In the genomic region with DNA sequence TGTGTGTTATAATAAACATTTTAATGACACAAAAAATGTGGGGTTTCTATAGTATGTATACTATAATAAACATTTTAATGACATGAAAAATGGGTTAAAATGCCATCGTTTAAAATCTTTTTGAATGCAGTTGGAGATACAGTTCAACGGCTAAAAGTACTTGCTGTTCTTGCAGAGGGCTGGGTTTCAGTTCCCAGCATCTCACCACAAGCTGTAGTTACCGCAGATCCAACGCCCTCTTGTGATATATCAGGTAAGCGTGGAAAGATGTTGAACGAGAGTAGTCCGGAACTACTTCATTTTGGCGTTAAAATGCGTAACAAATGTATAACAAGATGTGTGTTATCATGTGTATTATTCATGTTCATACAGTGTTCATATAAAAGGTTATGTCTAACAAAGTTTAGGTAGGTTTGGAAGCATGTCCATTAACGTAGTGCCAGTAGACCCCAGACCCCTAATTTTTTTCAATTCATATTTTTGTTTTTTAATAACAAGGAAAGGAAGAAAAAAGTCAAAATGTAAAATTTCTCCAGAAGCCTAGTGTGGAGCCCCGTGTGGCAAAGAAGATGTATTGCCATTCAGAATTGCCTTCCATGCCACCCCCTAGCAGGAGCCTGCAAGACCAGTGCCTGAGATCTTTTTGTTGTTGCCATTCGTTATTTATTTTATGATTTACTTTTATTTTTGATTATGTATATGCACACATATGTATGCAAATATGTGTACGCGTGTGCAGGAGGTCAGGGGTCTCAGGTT, we compare ENCODE assay signal across 8 mouse cellular contexts. TPM values are rescaled to one million over a fixed set of nuclear protein-coding genes. Genes with fewer than 3 reads are reported as not detected.
DNase-seq lines count a peak whose midpoint lies in the region; ATAC-seq and TF ChIP-seq lines count a peak whose summit lies in the region.

No protein-coding gene starts in this region.

- H3K9ac ChIP-seq in hindbrain, embryonic 13.5 days, result no peak overlapping the region
- H3K9ac ChIP-seq in midbrain, postnatal 0 days (replicated peaks; ENCODE audit: low read length, poor library complexity, severe bottlenecking), result peak overlapping the region; percentile 95; the same call in 1 of the 2 replicates

- peaks cover 14% of the 10 kb centered on the region for H3K36me3 ChIP-seq in hindbrain, embryonic 13.5 days
- peaks cover 14% of the 10 kb centered on the region for H3K36me3 ChIP-seq in midbrain, postnatal 0 days (ENCODE audit: insufficient read depth, low read length)
- peaks cover 12% of the 10 kb centered on the region for H3K36me3 ChIP-seq in thymus, adult 2 months (ENCODE audit: control insufficient read depth, insufficient read depth, low read length)

- no peaks in the 10 kb centered on the region for H3K9me3 ChIP-seq in hindbrain, embryonic 13.5 days
- H3K9me3 ChIP-seq in midbrain, postnatal 0 days (ENCODE audit: low read length), result no peaks in the 10 kb centered on the region

- peak overlapping the region; percentile 80 for H3K4me3 ChIP-seq in left cerebral cortex, adult 2 months
- peak overlapping the region; percentile 84 for H3K4me3 ChIP-seq in hindbrain, embryonic 13.5 days
- H3K4me3 ChIP-seq in midbrain, postnatal 0 days (ENCODE audit: low read depth, low read length), result peak overlapping the region; percentile 83
- H3K4me3 ChIP-seq in thymus, adult 2 months (ENCODE audit: control insufficient read depth, insufficient read depth, low read length), result no peak overlapping the region

- H3K27ac ChIP-seq in left cerebral cortex, adult 2 months, result no peak overlapping the region
- H3K27ac ChIP-seq in hindbrain, embryonic 13.5 days, result no peak overlapping the region
- no peak overlapping the region for H3K27ac ChIP-seq in midbrain, postnatal 0 days (ENCODE audit: low read depth, low read length)
- H3K27ac ChIP-seq in thymus, adult 2 months (ENCODE audit: control insufficient read depth, insufficient read depth, low read length), result no peak overlapping the region

- DNase-seq in left cerebral cortex, adult 2 months (ENCODE audit: extremely low spot score in 1 of 2, low spot score in 2 of 2), result no peak
- DNase-seq in left cerebral cortex, postnatal 14 days (ENCODE audit: low spot score in 2 of 2), result no peak
- DNase-seq in brain, embryonic 14.5 days (ENCODE audit: low read depth), result peak; percentile 40
- DNase-seq in midbrain, postnatal 0 days (ENCODE audit: low spot score), result no peak
- DNase-seq in adrenal gland, adult 2 months, result no peak
- no peak for DNase-seq in thymus, adult 2 months
- no peak for DNase-seq in thymus, postnatal 25 days

- WGBS in hindbrain, embryonic 13.5 days, result 46% methylated on average over 14 of the region's 14 CpGs
- WGBS in midbrain, postnatal 0 days, result 39% methylated on average over 14 of the region's 14 CpGs
- WGBS in thymus, adult 2 months, result 44% methylated on average over 14 of the region's 14 CpGs

- TF ChIP-seq POLR2A in brain, embryonic 14.5 days (IDR thresholded peaks at IDR 0.05; ENCODE audit: borderline replicate concordance, extremely low read depth, insufficient read depth, insufficient read length, poor library complexity, severe bottlenecking), result no peak
- no peak for TF ChIP-seq POLR2A in thymus, adult 2 months (IDR thresholded peaks at IDR 0.05; ENCODE audit: control insufficient read depth, extremely low read depth, insufficient read depth, low read length, poor library complexity)

- H3K4me1 ChIP-seq in hindbrain, embryonic 13.5 days (replicated peaks), result peaks cover 12% of the 10 kb centered on the region
- H3K4me1 ChIP-seq in midbrain, postnatal 0 days (ENCODE audit: insufficient read depth, low read length), result 0 out of 2 replicates have a peak, but pooled peaks cover 6% of the 10 kb centered on the region
- H3K4me1 ChIP-seq in thymus, adult 2 months (replicated peaks; ENCODE audit: control insufficient read depth, insufficient read depth, low read length), result peaks cover 14% of the 10 kb centered on the region

- peak; percentile 24; the same call in 1 of the 2 replicates for TF ChIP-seq CTCF in left cerebral cortex, adult 2 months (IDR thresholded peaks at IDR 0.05)
- peak; percentile 23; the same call in 1 of the 2 replicates for TF ChIP-seq CTCF in brain, embryonic 14.5 days (IDR thresholded peaks at IDR 0.05; ENCODE audit: borderline replicate concordance, extremely low read depth, insufficient read depth, insufficient read length)
- TF ChIP-seq CTCF in midbrain, postnatal 0 days (IDR thresholded peaks at IDR 0.05), result peak; percentile 43; the same call in 1 of the 2 replicates
- TF ChIP-seq CTCF in thymus, adult 2 months (IDR thresholded peaks at IDR 0.05; ENCODE audit: borderline replicate concordance, control insufficient read depth, extremely low read depth, insufficient read depth, low read length, poor library complexity), result no peak

- peak overlapping the region; percentile 74 for H3K4me2 ChIP-seq in hindbrain, embryonic 13.5 days
- peak overlapping the region; percentile 69 for H3K4me2 ChIP-seq in midbrain, postnatal 0 days (ENCODE audit: low read depth, low read length, poor library complexity, severe bottlenecking)

- intact Hi-C loops in left cerebral cortex, adult 2 months (cut with DNase I), result loop anchor here (5.0 kb wide), 2 partner anchors 250 to 310 kb away; a partner anchor contains a TSS
- intact Hi-C loops in left cerebral cortex, postnatal 14 days (cut with DNase I), result loop anchor here (5.0 kb wide), 2 partner anchors 40 to 65 kb away; a partner anchor contains a TSS

- ATAC-seq in hindbrain, embryonic 13.5 days (ENCODE audit: low FRiP score), result peak; percentile 12
- no peak for ATAC-seq in midbrain, postnatal 0 days (ENCODE audit: low FRiP score)

- no peaks in the 10 kb centered on the region for H3K27me3 ChIP-seq in hindbrain, embryonic 13.5 days
- no peaks in the 10 kb centered on the region for H3K27me3 ChIP-seq in midbrain, postnatal 0 days (ENCODE audit: insufficient read depth, low read length)
- no peaks in the 10 kb centered on the region for H3K27me3 ChIP-seq in thymus, adult 2 months (ENCODE audit: control insufficient read depth, insufficient read depth, low read length)

RNA-seq across cellular contexts. Expression of a gene that starts 0.7 kb away (rescaled TPM):
- 10 to 100 TPM; 32.1 TPM for total RNA-seq in left cerebral cortex, adult 2 months (2021)
- 10 to 100 TPM; 29.7 to 30.2 TPM for total RNA-seq in left cerebral cortex, postnatal 14 days (2021)
- polyA plus RNA-seq in brain, embryonic 14.5 days (2012; rRNA removed), result 38.8 and 40.9 TPM in 2 replicates
- 17.6 and 21.6 TPM in 2 replicates for polyA plus RNA-seq in hindbrain, embryonic 13.5 days (2015; fragmentation: Nextera tagmentation; extraction: Ambion mirVana)
- 40.0 and 46.7 TPM in 2 replicates for total RNA-seq in midbrain, postnatal 0 days (2014; rRNA removed)
- 13.9 and 15.7 TPM in 2 replicates for polyA plus RNA-seq in midbrain, postnatal 0 days (2015; fragmentation: Nextera tagmentation; extraction: Ambion mirVana)
- 10 to 100 TPM; 23.4 to 24.8 TPM for total RNA-seq in adrenal gland, adult 2 months (2021)
- 21.0 and 23.7 TPM in 2 replicates for polyA plus RNA-seq in adrenal gland, adult 2 months (2012; rRNA removed)
- 52.5 and 52.7 TPM in 2 replicates for polyA plus RNA-seq in thymus, adult 2 months (2012; rRNA removed)

RNA-seq across cellular contexts. Expression of a gene that starts 38.4 kb away (rescaled TPM):
- 10 to 100 TPM; 34.4 to 35.1 TPM for total RNA-seq in left cerebral cortex, adult 2 months (2021)
- 10 to 100 TPM; 30.8 to 41.9 TPM for total RNA-seq in left cerebral cortex, postnatal 14 days (2021)
- 13.7 and 24.4 TPM in 2 replicates for polyA plus RNA-seq in brain, embryonic 14.5 days (2012; rRNA removed)
- 8.5 and 8.9 TPM in 2 replicates for polyA plus RNA-seq in hindbrain, embryonic 13.5 days (2015; fragmentation: Nextera tagmentation; extraction: Ambion mirVana)
- 36.8 and 37.5 TPM in 2 replicates for total RNA-seq in midbrain, postnatal 0 days (2014; rRNA removed)
- polyA plus RNA-seq in midbrain, postnatal 0 days (2015; fragmentation: Nextera tagmentation; extraction: Ambion mirVana), result 15.8 and 18.1 TPM in 2 replicates
- 10 to 100 TPM; 20.1 to 24.3 TPM for total RNA-seq in adrenal gland, adult 2 months (2021)
- 20.3 and 23.4 TPM in 2 replicates for polyA plus RNA-seq in adrenal gland, adult 2 months (2012; rRNA removed)
- 43.5 and 45.5 TPM in 2 replicates for polyA plus RNA-seq in thymus, adult 2 months (2012; rRNA removed)
